Mouse (Mus musculus) C2C12 (cell line): ENCODE results near the gene Cd244a.

ENCODE experiments used
- CTCF ChIP-seq: IDR thresholded peaks from one replicate; pipeline ENCODE4 v1.5.1; 2011; ENCODE audit not compliant: control insufficient read depth, insufficient read depth, insufficient read length
- FOSL1 ChIP-seq: IDR thresholded peaks from one replicate; pipeline ENCODE4 v1.8.0; 2011; ENCODE audit warnings: mild to moderate bottlenecking, low read length; ENCODE audit not compliant: poor library complexity, insufficient read depth, severe bottlenecking
- MAX ChIP-seq: IDR thresholded peaks from one replicate; pipeline ENCODE4 v1.6.1; 2011; ENCODE audit warnings: mild to moderate bottlenecking, control low read depth
- MYOD1 ChIP-seq: IDR thresholded peaks from one replicate; pipeline ENCODE4 v1.6.1; 2011; ENCODE audit warnings: low read depth; ENCODE audit not compliant: control insufficient read depth, insufficient read length
- MYOG ChIP-seq: IDR thresholded peaks from one replicate; pipeline ENCODE4 v1.6.1; 2011; ENCODE audit not compliant: control insufficient read depth, insufficient read length; ENCODE audit errors: extremely low read depth
- USF1 ChIP-seq: IDR thresholded peaks from one replicate; pipeline ENCODE4 v1.6.1; 2011; ENCODE audit warnings: low read depth, mild to moderate bottlenecking, control low read depth, moderate library complexity

- no peak for TF ChIP-seq CTCF
- no peak for TF ChIP-seq MAX
- no peak for TF ChIP-seq USF1
- no peak for TF ChIP-seq MYOD1
- TF ChIP-seq FOSL1 = no peak
- TF ChIP-seq MYOG = no peak
Observed at GRCm38 (mm10) chr1:171540694-171541093, 18.3 kb upstream of the Cd244a start.
